ENCODE assay signal across 9 mouse cellular contexts in genomic region chr8:71395071-71395470, GRCm38 (mm10). TPM values are rescaled to one million over a fixed set of nuclear protein-coding genes. Genes with fewer than 3 reads are reported as not detected.
DNase-seq lines count a peak whose midpoint lies in the region; ATAC-seq and TF ChIP-seq lines count a peak whose summit lies in the region.
"Had no signal": no experiment of that assay in that cellular context is flagged by ENCODE, and none has a peak within 500 bp of the region (broad histone marks: within the 10 kb centered on the region; RNA-seq: fewer than 3 reads in every experiment).

No protein-coding gene starts in this region.

- H3K4me2 ChIP-seq in heart, embryonic 12.5 days, result peak overlapping the region; percentile 20; the same call in 1 of the 2 replicates
- peak overlapping the region; percentile 44 for H3K4me2 ChIP-seq in kidney, embryonic 16.5 days (replicated peaks; ENCODE audit: low read depth, low read length)
- H3K4me2 ChIP-seq in stomach, postnatal 0 days (replicated peaks; ENCODE audit: low read depth), result peak overlapping the region; percentile 17; the same call in 1 of the 2 replicates

- H3K4me3 ChIP-seq in heart, embryonic 12.5 days, result no peak overlapping the region
- peak overlapping the region; percentile 35 for H3K4me3 ChIP-seq in kidney, embryonic 16.5 days (ENCODE audit: low read length)
- no peak overlapping the region for H3K4me3 ChIP-seq in stomach, postnatal 0 days (ENCODE audit: low read depth, low read length)

- peak overlapping the region; percentile 31 for H3K27ac ChIP-seq in heart, embryonic 12.5 days (ENCODE audit: poor library complexity, severe bottlenecking)
- peak overlapping the region; percentile 66; the same call in 1 of the 2 replicates for H3K27ac ChIP-seq in kidney, embryonic 16.5 days (ENCODE audit: low read length)
- H3K27ac ChIP-seq in stomach, postnatal 0 days (replicated peaks), result no peak overlapping the region

- H3K9me3 ChIP-seq in heart, embryonic 12.5 days (replicated peaks), result no peaks in the 10 kb centered on the region
- no peaks in the 10 kb centered on the region for H3K9me3 ChIP-seq in kidney, embryonic 16.5 days (ENCODE audit: low read length)
- H3K9me3 ChIP-seq in stomach, postnatal 0 days (ENCODE audit: control insufficient read depth, low read length), result no peaks in the 10 kb centered on the region

- H3K9ac ChIP-seq in heart, embryonic 12.5 days, result no peak overlapping the region
- peak overlapping the region; percentile 51 for H3K9ac ChIP-seq in kidney, embryonic 16.5 days (replicated peaks; ENCODE audit: low read length)
- no peak overlapping the region for H3K9ac ChIP-seq in stomach, postnatal 0 days (ENCODE audit: low read length)

- ATAC-seq in heart, embryonic 12.5 days (ENCODE audit: insufficient number of reproducible peaks, low FRiP score), result no peak
- ATAC-seq in kidney, embryonic 16.5 days (ENCODE audit: low FRiP score, low TSS enrichment), result no peak
- ATAC-seq in stomach, postnatal 0 days (ENCODE audit: low FRiP score, low TSS enrichment), result no peak
- no peak for ATAC-seq in frontal cortex, adult (ENCODE audit: low TSS enrichment)

- no peaks in the 10 kb centered on the region for H3K27me3 ChIP-seq in heart, embryonic 12.5 days (replicated peaks)
- no peaks in the 10 kb centered on the region for H3K27me3 ChIP-seq in kidney, embryonic 16.5 days (ENCODE audit: insufficient read depth, low read length)
- H3K27me3 ChIP-seq in stomach, postnatal 0 days (ENCODE audit: control insufficient read depth, insufficient read depth, low read length), result no peaks in the 10 kb centered on the region

- DNase-seq in heart, adult 9 months (ENCODE audit: low spot score in 2 of 2), result no peak
- DNase-seq in urinary bladder, adult 2 months (ENCODE audit: low spot score), result peak; percentile 18
- DNase-seq in urinary bladder, adult 18-20 months (ENCODE audit: low spot score in 2 of 2), result no peak
- no peak for DNase-seq in stomach, postnatal 0 days (ENCODE audit: low spot score)
- no peak for DNase-seq in left cerebral cortex, postnatal 14 days (ENCODE audit: low spot score in 2 of 2)

- peaks cover 19% of the 10 kb centered on the region for H3K36me3 ChIP-seq in heart, embryonic 12.5 days
- H3K36me3 ChIP-seq in kidney, embryonic 16.5 days (ENCODE audit: insufficient read depth, low read length), result peaks cover 16% of the 10 kb centered on the region
- H3K36me3 ChIP-seq in stomach, postnatal 0 days (ENCODE audit: control insufficient read depth, insufficient read depth, low read length), result peaks cover 6% of the 10 kb centered on the region; the same call in 1 of the 2 replicates

- peaks cover 8% of the 10 kb centered on the region for H3K4me1 ChIP-seq in heart, embryonic 12.5 days (replicated peaks)
- H3K4me1 ChIP-seq in kidney, embryonic 16.5 days (ENCODE audit: insufficient read depth, low read length), result peaks cover 15% of the 10 kb centered on the region
- H3K4me1 ChIP-seq in stomach, postnatal 0 days (replicated peaks; ENCODE audit: control insufficient read depth, insufficient read depth), result peaks cover 5% of the 10 kb centered on the region; the same call in 1 of the 2 replicates

- no peak for TF ChIP-seq EP300 in stomach, postnatal 0 days (optimal IDR thresholded peaks at IDR 0.05)

- 72% methylated on average over 10 of the region's 10 CpGs for WGBS in heart, embryonic 12.5 days
- 76% methylated on average over 10 of the region's 10 CpGs for WGBS in kidney, embryonic 16.5 days
- 84% methylated on average over 10 of the region's 10 CpGs for WGBS in stomach, postnatal 0 days

- intact Hi-C loops in left cerebral cortex, postnatal 14 days (cut with DNase I), result no loop called here

- no peak for TF ChIP-seq CTCF in stomach, postnatal 0 days (IDR thresholded peaks at IDR 0.05; ENCODE audit: low read depth)

RNA-seq across cellular contexts. Expression of gene Ushbp1, which starts 0.5 kb away (rescaled TPM):
- polyA plus RNA-seq in heart, embryonic 12.5 days (2016; fragmentation: Nextera tagmentation; extraction: Ambion mirVana), result 4.8 and 6.1 TPM in 2 replicates
- 22.0 and 23.9 TPM in 2 replicates for polyA plus RNA-seq in urinary bladder, adult 2 months (2012; rRNA removed)
- polyA plus RNA-seq in kidney, embryonic 16.5 days (2015; fragmentation: Nextera tagmentation; extraction: Ambion mirVana), result 29.8 and 31.2 TPM in 2 replicates
- polyA plus RNA-seq in stomach, postnatal 0 days (2015; fragmentation: Nextera tagmentation; extraction: Ambion mirVana), result 4.1 and 4.5 TPM in 2 replicates
- total RNA-seq in left cerebral cortex, postnatal 14 days (2021), result 1 to 10 TPM; 5.9 to 7.2 TPM
- total RNA-seq: megakaryocyte progenitor cell, adult 5-6 weeks had no signal

RNA-seq across cellular contexts. Expression of gene Babam1, which starts 1.6 kb away (rescaled TPM):
- polyA plus RNA-seq in heart, embryonic 12.5 days (2016; fragmentation: Nextera tagmentation; extraction: Ambion mirVana), result 77.6 and 94.2 TPM in 2 replicates
- 87.3 and 92.4 TPM in 2 replicates for polyA plus RNA-seq in urinary bladder, adult 2 months (2012; rRNA removed)
- polyA plus RNA-seq in kidney, embryonic 16.5 days (2015; fragmentation: Nextera tagmentation; extraction: Ambion mirVana), result 116 and 120 TPM in 2 replicates
- polyA plus RNA-seq in stomach, postnatal 0 days (2015; fragmentation: Nextera tagmentation; extraction: Ambion mirVana), result 54.7 and 61.7 TPM in 2 replicates
- total RNA-seq in left cerebral cortex, postnatal 14 days (2021), result 10 to 100 TPM; 87.1 to 91.0 TPM

RNA-seq across cellular contexts. Expression of gene Ankle1, which starts 10.7 kb away (rescaled TPM):
- polyA plus RNA-seq in heart, embryonic 12.5 days (2016; fragmentation: Nextera tagmentation; extraction: Ambion mirVana), result 28.8 and 30.2 TPM in 2 replicates
- 1.9 and 2.6 TPM in 2 replicates for polyA plus RNA-seq in urinary bladder, adult 2 months (2012; rRNA removed)
- polyA plus RNA-seq in kidney, embryonic 16.5 days (2015; fragmentation: Nextera tagmentation; extraction: Ambion mirVana), result 47.4 and 58.3 TPM in 2 replicates
- polyA plus RNA-seq in stomach, postnatal 0 days (2015; fragmentation: Nextera tagmentation; extraction: Ambion mirVana), result 5.0 and 6.4 TPM in 2 replicates
- under 1 TPM; 0.29 to 0.38 TPM for total RNA-seq in left cerebral cortex, postnatal 14 days (2021)

RNA-seq across cellular contexts. Expression of gene Nr2f6, which starts 13.3 kb away (rescaled TPM):
- polyA plus RNA-seq in heart, embryonic 12.5 days (2016; fragmentation: Nextera tagmentation; extraction: Ambion mirVana), result 63.6 and 64.3 TPM in 2 replicates
- polyA plus RNA-seq in urinary bladder, adult 2 months (2012; rRNA removed), result 65.7 and 75.0 TPM in 2 replicates
- polyA plus RNA-seq in kidney, embryonic 16.5 days (2015; fragmentation: Nextera tagmentation; extraction: Ambion mirVana), result 65.4 and 82.9 TPM in 2 replicates
- polyA plus RNA-seq in stomach, postnatal 0 days (2015; fragmentation: Nextera tagmentation; extraction: Ambion mirVana), result 47.0 and 56.1 TPM in 2 replicates
- 10 to 100 TPM; 32.2 to 34.2 TPM for total RNA-seq in left cerebral cortex, postnatal 14 days (2021)

RNA-seq across cellular contexts. Expression of gene Ocel1, which starts 24.0 kb away (rescaled TPM):
- 5.5 and 5.7 TPM in 2 replicates for polyA plus RNA-seq in heart, embryonic 12.5 days (2016; fragmentation: Nextera tagmentation; extraction: Ambion mirVana)
- polyA plus RNA-seq in urinary bladder, adult 2 months (2012; rRNA removed), result 10.3 and 12.0 TPM in 2 replicates
- 6.1 TPM in 2 replicates for polyA plus RNA-seq in kidney, embryonic 16.5 days (2015; fragmentation: Nextera tagmentation; extraction: Ambion mirVana)
- polyA plus RNA-seq in stomach, postnatal 0 days (2015; fragmentation: Nextera tagmentation; extraction: Ambion mirVana), result 8.2 and 9.1 TPM in 2 replicates
- 10 to 100 TPM; 20.2 TPM for total RNA-seq in left cerebral cortex, postnatal 14 days (2021)
